Comparison of ENCODE assay signal across 10 mouse cellular contexts in the genomic region with DNA sequence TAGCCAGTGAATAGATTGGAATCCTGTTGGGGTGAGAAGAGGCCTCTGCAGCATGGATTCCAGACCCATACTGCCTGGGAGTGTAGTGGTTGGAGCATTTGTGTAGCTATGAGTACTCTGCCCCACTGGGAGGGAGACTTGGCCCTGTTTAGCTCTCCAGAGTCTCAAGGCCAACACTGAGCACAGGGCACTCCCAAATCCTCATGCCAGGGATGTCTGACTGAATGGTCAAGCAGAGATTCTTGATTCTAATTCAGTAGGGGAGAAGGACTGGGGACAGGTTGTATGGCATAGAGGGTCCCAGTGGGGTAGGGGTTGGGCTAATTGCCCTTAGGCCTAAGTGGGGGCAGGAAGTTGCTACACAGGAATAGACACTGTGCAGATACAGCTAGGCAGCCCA. TPM values are rescaled to one million over a fixed set of nuclear protein-coding genes. Genes with fewer than 3 reads are reported as not detected.
DNase-seq lines count a peak whose midpoint lies in the region; ATAC-seq lines count a peak whose summit lies in the region.
"Had no signal": no experiment of that assay in that cellular context is flagged by ENCODE, and none has a peak within 500 bp of the region (broad histone marks: within the 10 kb centered on the region; RNA-seq: fewer than 3 reads in every experiment).

No protein-coding gene starts in this region.

- no peak overlapping the region for H3K4me3 ChIP-seq in heart, embryonic 13.5 days
- no peak overlapping the region for H3K4me3 ChIP-seq in lung, embryonic 16.5 days (ENCODE audit: low read length)
- H3K4me3 ChIP-seq in embryonic facial prominence, embryonic 13.5 days = no peak overlapping the region
- no peak overlapping the region for H3K4me3 ChIP-seq in stomach, embryonic 16.5 days (replicated peaks; ENCODE audit: low read length)
- H3K4me3 ChIP-seq: kidney, embryonic 15.5 days; liver, embryonic 13.5 days had no signal

- DNase-seq in heart, postnatal 25 days (ENCODE audit: low spot score) = no peak
- DNase-seq in lung, postnatal 4 days = no peak
- DNase-seq in cerebellum, postnatal 36 days = no peak
- DNase-seq: liver, embryonic 13.5 days had no signal

- H3K4me1 ChIP-seq in heart, embryonic 13.5 days = peaks cover 33% of the 10 kb centered on the region
- H3K4me1 ChIP-seq in lung, embryonic 16.5 days (replicated peaks; ENCODE audit: control insufficient read depth, insufficient read depth, low read length) = no peaks in the 10 kb centered on the region; the same call in 1 of the 2 replicates
- peaks cover 22% of the 10 kb centered on the region for H3K4me1 ChIP-seq in embryonic facial prominence, embryonic 13.5 days
- no peaks in the 10 kb centered on the region for H3K4me1 ChIP-seq in stomach, embryonic 16.5 days (ENCODE audit: control insufficient read depth, insufficient read depth, low read length)

- H3K36me3 ChIP-seq in heart, embryonic 13.5 days = 0 out of 2 replicates have a peak, but pooled peaks cover 1% of the 10 kb centered on the region
- H3K36me3 ChIP-seq in lung, embryonic 16.5 days (ENCODE audit: control insufficient read depth, insufficient read depth, low read length) = no peaks in the 10 kb centered on the region
- H3K36me3 ChIP-seq in embryonic facial prominence, embryonic 13.5 days = 0 out of 2 replicates have a peak, but pooled peaks cover 1% of the 10 kb centered on the region
- H3K36me3 ChIP-seq in stomach, embryonic 16.5 days (ENCODE audit: control insufficient read depth, insufficient read depth, low read length) = no peaks in the 10 kb centered on the region
- H3K36me3 ChIP-seq: liver, embryonic 13.5 days had no signal

- H3K27ac ChIP-seq in heart, embryonic 13.5 days (replicated peaks) = peak overlapping the region; percentile 65
- H3K27ac ChIP-seq in lung, embryonic 16.5 days (ENCODE audit: low read length) = peak overlapping the region; percentile 29; the same call in 1 of the 2 replicates
- peak overlapping the region; percentile 66; the same call in 1 of the 2 replicates for H3K27ac ChIP-seq in embryonic facial prominence, embryonic 13.5 days
- H3K27ac ChIP-seq in stomach, embryonic 16.5 days (ENCODE audit: low read length) = no peak overlapping the region
- H3K27ac ChIP-seq: kidney, embryonic 15.5 days; liver, embryonic 13.5 days had no signal

- H3K27me3 ChIP-seq in heart, embryonic 13.5 days (replicated peaks) = no peaks in the 10 kb centered on the region
- no peaks in the 10 kb centered on the region for H3K27me3 ChIP-seq in lung, embryonic 16.5 days (ENCODE audit: control insufficient read depth, insufficient read depth, low read depth, low read length)
- no peaks in the 10 kb centered on the region for H3K27me3 ChIP-seq in embryonic facial prominence, embryonic 13.5 days
- H3K27me3 ChIP-seq in stomach, embryonic 16.5 days (ENCODE audit: control insufficient read depth, insufficient read depth, low read length) = no peaks in the 10 kb centered on the region
- H3K27me3 ChIP-seq: kidney, embryonic 15.5 days; liver, embryonic 13.5 days had no signal

- ATAC-seq in heart, embryonic 13.5 days (ENCODE audit: extremely low read depth, insufficient number of reproducible peaks, low FRiP score, low TSS enrichment) = no peak
- 0 out of 2 replicates have a peak, but pooled peaks have one; percentile 27 for ATAC-seq in lung, embryonic 16.5 days (ENCODE audit: low read depth)
- ATAC-seq in embryonic facial prominence, embryonic 13.5 days (ENCODE audit: insufficient number of reproducible peaks, insufficient read depth, low FRiP score, low TSS enrichment, low read depth) = no peak
- 0 out of 2 replicates have a peak, but pooled peaks have one; percentile 2 for ATAC-seq in stomach, embryonic 16.5 days (ENCODE audit: insufficient read depth, low FRiP score)

- no peak overlapping the region for H3K9ac ChIP-seq in heart, embryonic 13.5 days
- no peak overlapping the region; the same call in 1 of the 2 replicates for H3K9ac ChIP-seq in lung, embryonic 16.5 days (ENCODE audit: low read length)
- H3K9ac ChIP-seq in embryonic facial prominence, embryonic 13.5 days = no peak overlapping the region
- no peak overlapping the region; the same call in 1 of the 2 replicates for H3K9ac ChIP-seq in stomach, embryonic 16.5 days (ENCODE audit: low read length)
- H3K9ac ChIP-seq: kidney, embryonic 15.5 days; liver, embryonic 13.5 days had no signal

- H3K9me3 ChIP-seq in heart, embryonic 13.5 days = no peaks in the 10 kb centered on the region
- no peaks in the 10 kb centered on the region for H3K9me3 ChIP-seq in lung, embryonic 16.5 days (ENCODE audit: control insufficient read depth, low read length)
- no peaks in the 10 kb centered on the region for H3K9me3 ChIP-seq in embryonic facial prominence, embryonic 13.5 days
- H3K9me3 ChIP-seq in stomach, embryonic 16.5 days (replicated peaks; ENCODE audit: control insufficient read depth, low read length) = no peaks in the 10 kb centered on the region
- H3K9me3 ChIP-seq: kidney, embryonic 15.5 days; liver, embryonic 13.5 days had no signal

- no peak overlapping the region for H3K4me2 ChIP-seq in heart, embryonic 13.5 days
- H3K4me2 ChIP-seq in lung, embryonic 16.5 days (ENCODE audit: low read depth, low read length) = no peak overlapping the region
- no peak overlapping the region for H3K4me2 ChIP-seq in embryonic facial prominence, embryonic 13.5 days
- no peak overlapping the region for H3K4me2 ChIP-seq in stomach, embryonic 16.5 days (ENCODE audit: low read depth, low read length)
- H3K4me2 ChIP-seq: kidney, embryonic 15.5 days; liver, embryonic 13.5 days had no signal

- intact Hi-C loops in heart, postnatal 25 days (cut with DNase I) = no loop called here

RNA-seq across cellular contexts. Expression of a gene that starts 21.5 kb away (rescaled TPM):
- polyA plus RNA-seq in heart, embryonic 13.5 days (2015; fragmentation: Nextera tagmentation; extraction: Ambion mirVana) = 13.0 and 19.3 TPM in 2 replicates
- total RNA-seq in heart, postnatal 25 days (2021) = 10 to 100 TPM; 18.4 to 19.8 TPM
- 11.2 and 11.8 TPM in 2 replicates for polyA plus RNA-seq in lung, embryonic 16.5 days (2015; fragmentation: Nextera tagmentation; extraction: Ambion mirVana)
- polyA plus RNA-seq in embryonic facial prominence, embryonic 13.5 days (2015; fragmentation: Nextera tagmentation; extraction: Ambion mirVana) = 14.4 and 26.7 TPM in 2 replicates
- polyA plus RNA-seq in stomach, embryonic 16.5 days (2015; fragmentation: Nextera tagmentation; extraction: Ambion mirVana) = 7.8 and 11.7 TPM in 2 replicates

RNA-seq across cellular contexts. Expression of a gene that starts 38.3 kb away (rescaled TPM):
- polyA plus RNA-seq in heart, embryonic 13.5 days (2015; fragmentation: Nextera tagmentation; extraction: Ambion mirVana) = 0.62 and 0.99 TPM in 2 replicates
- not detected for total RNA-seq in heart, postnatal 25 days (2021)
- 0.51 and 0.75 TPM in 2 replicates for polyA plus RNA-seq in lung, embryonic 16.5 days (2015; fragmentation: Nextera tagmentation; extraction: Ambion mirVana)
- polyA plus RNA-seq in embryonic facial prominence, embryonic 13.5 days (2015; fragmentation: Nextera tagmentation; extraction: Ambion mirVana) = 1.1 and 1.3 TPM in 2 replicates
- 1.8 and 3.0 TPM in 2 replicates for polyA plus RNA-seq in stomach, embryonic 16.5 days (2015; fragmentation: Nextera tagmentation; extraction: Ambion mirVana)
- total RNA-seq: heart, adult 18-20 months had no signal

RNA-seq across cellular contexts. Expression of a gene that starts 44.2 kb away (rescaled TPM):
- polyA plus RNA-seq in heart, embryonic 13.5 days (2015; fragmentation: Nextera tagmentation; extraction: Ambion mirVana) = 5.9 and 6.0 TPM in 2 replicates
- 10 to 100 TPM in 1 of 2 experiments, 1 to 10 TPM in 1; 8.4 to 10.1 TPM for total RNA-seq in heart, postnatal 25 days (2021)
- polyA plus RNA-seq in lung, embryonic 16.5 days (2015; fragmentation: Nextera tagmentation; extraction: Ambion mirVana) = 11.0 and 12.7 TPM in 2 replicates
- polyA plus RNA-seq in embryonic facial prominence, embryonic 13.5 days (2015; fragmentation: Nextera tagmentation; extraction: Ambion mirVana) = 14.3 and 18.8 TPM in 2 replicates
- polyA plus RNA-seq in stomach, embryonic 16.5 days (2015; fragmentation: Nextera tagmentation; extraction: Ambion mirVana) = 10.7 and 14.5 TPM in 2 replicates

RNA-seq across cellular contexts. Expression of a gene that starts 53.6 kb away (rescaled TPM):
- 13.5 and 15.4 TPM in 2 replicates for polyA plus RNA-seq in heart, embryonic 13.5 days (2015; fragmentation: Nextera tagmentation; extraction: Ambion mirVana)
- total RNA-seq in heart, postnatal 25 days (2021) = 10 to 100 TPM; 18.8 to 20.3 TPM
- 13.8 and 15.7 TPM in 2 replicates for polyA plus RNA-seq in lung, embryonic 16.5 days (2015; fragmentation: Nextera tagmentation; extraction: Ambion mirVana)
- 14.6 and 15.3 TPM in 2 replicates for polyA plus RNA-seq in embryonic facial prominence, embryonic 13.5 days (2015; fragmentation: Nextera tagmentation; extraction: Ambion mirVana)
- polyA plus RNA-seq in stomach, embryonic 16.5 days (2015; fragmentation: Nextera tagmentation; extraction: Ambion mirVana) = 13.5 and 15.2 TPM in 2 replicates

Comparison
In these comparisons a context has a peak if more than half of its experiments do, and no peak if none do; other contexts are left out.
1. ATAC-seq: peak in lung, embryonic 16.5 days (single experiment) and stomach, embryonic 16.5 days (single experiment); none in heart, embryonic 13.5 days (single experiment) and embryonic facial prominence, embryonic 13.5 days (single experiment).